Mouse (Mus musculus) bone marrow macrophage, adult 2 months (primary cell): Measurements from ENCODE around the gene Dock1.

Experiments
- CTCF ChIP-seq: IDR thresholded peaks from 2 replicates; pipeline ENCODE4 v1.5.1; 2012; ENCODE audit warnings: low read depth, mild to moderate bottlenecking, low read length, moderate library complexity
- POLR2A ChIP-seq: IDR thresholded peaks from 2 replicates; pipeline ENCODE4 v1.6.1; 2012; ENCODE audit warnings: mild to moderate bottlenecking, low read depth, low read length, borderline replicate concordance

GRCm38 (mm10) chr7:135089626-135090025, 419.2 kb downstream of the Dock1 start:
- TF ChIP-seq CTCF (no peak), POLR2A (no peak)
